18 mouse cellular contexts compared by ENCODE assay signal in the genomic region with DNA sequence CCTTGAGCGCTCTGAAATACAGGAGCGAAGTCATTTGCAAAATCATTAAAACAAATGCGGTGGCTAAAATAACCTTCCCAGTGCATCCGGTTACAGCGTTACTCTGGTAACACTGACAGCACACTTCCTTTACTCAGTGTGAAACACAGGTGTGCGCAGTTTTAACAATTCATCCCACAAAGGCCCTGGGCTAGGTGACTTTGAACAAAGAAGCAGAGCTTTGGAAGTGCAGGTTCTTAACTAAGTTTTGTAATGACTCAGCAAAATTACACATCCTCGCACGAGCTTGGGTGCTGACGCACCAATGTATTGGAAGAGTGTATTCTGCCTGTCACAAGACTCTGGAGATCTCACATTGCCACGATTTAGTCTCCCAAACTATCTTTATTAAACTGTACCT. TPM values are rescaled to one million over a fixed set of nuclear protein-coding genes. Genes with fewer than 3 reads are reported as not detected.
A peak's percentile ranks its signal among the peaks of the same experiment; 100 is the strongest.
DNase-seq lines count a peak whose midpoint lies in the region; ATAC-seq and TF ChIP-seq lines count a peak whose summit lies in the region.
"Had no signal": no experiment of that assay in that cellular context is flagged by ENCODE, and none has a peak within 500 bp of the region (broad histone marks: within the 10 kb centered on the region; RNA-seq: fewer than 3 reads in every experiment).

No protein-coding gene starts in this region.

- H3K4me1 ChIP-seq in kidney, embryonic 16.5 days (ENCODE audit: insufficient read depth, low read length): no peaks in the 10 kb centered on the region
- no peaks in the 10 kb centered on the region for H3K4me1 ChIP-seq in liver, postnatal 0 days (ENCODE audit: insufficient read depth)
- H3K4me1 ChIP-seq in intestine, embryonic 15.5 days (replicated peaks): no peaks in the 10 kb centered on the region
- no peaks in the 10 kb centered on the region for H3K4me1 ChIP-seq in forebrain, embryonic 13.5 days
- H3K4me1 ChIP-seq: hindbrain, embryonic 10.5 days; limb, embryonic 12.5 days; midbrain, embryonic 13.5 days had no signal

- no peak for TF ChIP-seq EP300 in liver, postnatal 0 days (IDR thresholded peaks at IDR 0.05; ENCODE audit: low read depth)

- peak; percentile 5 for DNase-seq in kidney, adult 11 months
- DNase-seq in ES-CJ7 (ENCODE audit: low read depth, low spot score): peak; percentile 11
- DNase-seq in liver, postnatal 0 days: no peak
- no peak for DNase-seq in gastrocnemius, postnatal 10 days
- DNase-seq: adrenal gland, postnatal 10 days; cerebellum, adult 9-10 months; gastrocnemius, adult 2 months had no signal

- H3K9me3 ChIP-seq in kidney, embryonic 16.5 days (ENCODE audit: low read length): no peaks in the 10 kb centered on the region
- no peaks in the 10 kb centered on the region for H3K9me3 ChIP-seq in liver, postnatal 0 days (ENCODE audit: low read length)
- no peaks in the 10 kb centered on the region for H3K9me3 ChIP-seq in intestine, embryonic 15.5 days
- no peaks in the 10 kb centered on the region for H3K9me3 ChIP-seq in forebrain, embryonic 13.5 days (replicated peaks)
- H3K9me3 ChIP-seq: hindbrain, embryonic 10.5 days; limb, embryonic 12.5 days; midbrain, embryonic 13.5 days had no signal

- no peak overlapping the region for H3K27ac ChIP-seq in kidney, embryonic 16.5 days (ENCODE audit: low read length)
- H3K27ac ChIP-seq in liver, postnatal 0 days (ENCODE audit: low read depth): no peak overlapping the region
- H3K27ac ChIP-seq in intestine, embryonic 15.5 days: no peak overlapping the region
- no peak overlapping the region for H3K27ac ChIP-seq in forebrain, embryonic 13.5 days
- H3K27ac ChIP-seq: gastrocnemius, adult 2 months; hindbrain, embryonic 10.5 days; limb, embryonic 12.5 days; midbrain, embryonic 13.5 days had no signal

- TF ChIP-seq CTCF in liver, postnatal 0 days (IDR thresholded peaks at IDR 0.05; ENCODE audit: low read depth): no peak

- no peak overlapping the region for H3K9ac ChIP-seq in kidney, embryonic 16.5 days (replicated peaks; ENCODE audit: low read length)
- no peak overlapping the region for H3K9ac ChIP-seq in liver, postnatal 0 days (replicated peaks)
- no peak overlapping the region for H3K9ac ChIP-seq in intestine, embryonic 15.5 days
- no peak overlapping the region for H3K9ac ChIP-seq in forebrain, embryonic 13.5 days
- H3K9ac ChIP-seq: limb, embryonic 12.5 days; midbrain, embryonic 13.5 days had no signal

- H3K36me3 ChIP-seq in kidney, embryonic 16.5 days (ENCODE audit: insufficient read depth, low read length): no peaks in the 10 kb centered on the region
- no peaks in the 10 kb centered on the region for H3K36me3 ChIP-seq in liver, postnatal 0 days (replicated peaks; ENCODE audit: insufficient read depth, low read length)
- no peaks in the 10 kb centered on the region for H3K36me3 ChIP-seq in intestine, embryonic 15.5 days
- H3K36me3 ChIP-seq in forebrain, embryonic 13.5 days (ENCODE audit: poor library complexity, severe bottlenecking): no peaks in the 10 kb centered on the region
- H3K36me3 ChIP-seq: hindbrain, embryonic 10.5 days; limb, embryonic 12.5 days; midbrain, embryonic 13.5 days had no signal

- no peak for ATAC-seq in kidney, embryonic 16.5 days (ENCODE audit: low FRiP score, low TSS enrichment)
- ATAC-seq in erythroid progenitor cell, adult 5-6 weeks (replicated peaks; ENCODE audit: low FRiP score, poor library complexity, severe bottlenecking): peak; percentile 85
- 0 out of 2 replicates have a peak, but pooled peaks have one; percentile 40 for ATAC-seq in liver, postnatal 0 days
- no peak for ATAC-seq in intestine, embryonic 15.5 days
- ATAC-seq in forebrain, embryonic 13.5 days: no peak
- ATAC-seq: intestine, postnatal 0 days; lung, postnatal 0 days; midbrain, embryonic 13.5 days had no signal

- H3K27me3 ChIP-seq in kidney, embryonic 16.5 days (ENCODE audit: insufficient read depth, low read length): no peaks in the 10 kb centered on the region
- no peaks in the 10 kb centered on the region for H3K27me3 ChIP-seq in liver, postnatal 0 days (ENCODE audit: insufficient read depth, low read length)
- H3K27me3 ChIP-seq in intestine, embryonic 15.5 days (replicated peaks): no peaks in the 10 kb centered on the region
- no peaks in the 10 kb centered on the region for H3K27me3 ChIP-seq in forebrain, embryonic 13.5 days
- H3K27me3 ChIP-seq: limb, embryonic 12.5 days; midbrain, embryonic 13.5 days had no signal

- no peak overlapping the region for H3K4me2 ChIP-seq in kidney, embryonic 16.5 days (replicated peaks; ENCODE audit: low read depth, low read length)
- no peak overlapping the region for H3K4me2 ChIP-seq in liver, postnatal 0 days (ENCODE audit: low read depth, low read length)
- H3K4me2 ChIP-seq in intestine, embryonic 15.5 days (replicated peaks): no peak overlapping the region
- H3K4me2 ChIP-seq in forebrain, embryonic 13.5 days: no peak overlapping the region
- H3K4me2 ChIP-seq: limb, embryonic 12.5 days; midbrain, embryonic 13.5 days had no signal

- WGBS in kidney, embryonic 16.5 days: 74% methylated on average over 10 of the region's 10 CpGs
- 62% methylated on average over 10 of the region's 10 CpGs for WGBS in liver, postnatal 0 days (ENCODE audit: insufficient replicate concordance)
- 82% methylated on average over 10 of the region's 10 CpGs for WGBS in intestine, embryonic 15.5 days
- WGBS in forebrain, embryonic 13.5 days: 86% methylated on average over 10 of the region's 10 CpGs

- H3K4me3 ChIP-seq in kidney, embryonic 16.5 days (ENCODE audit: low read length): no peak overlapping the region
- no peak overlapping the region for H3K4me3 ChIP-seq in liver, postnatal 0 days (ENCODE audit: low read depth, low read length)
- no peak overlapping the region for H3K4me3 ChIP-seq in intestine, embryonic 15.5 days (replicated peaks)
- no peak overlapping the region for H3K4me3 ChIP-seq in forebrain, embryonic 13.5 days
- H3K4me3 ChIP-seq: gastrocnemius, adult 2 months; hindbrain, embryonic 10.5 days; limb, embryonic 12.5 days; midbrain, embryonic 13.5 days had no signal

RNA-seq across cellular contexts. Expression of a gene that starts 2.7 kb away (rescaled TPM):
- not detected in 2 replicates for polyA plus RNA-seq in kidney, embryonic 16.5 days (2015; fragmentation: Nextera tagmentation; extraction: Ambion mirVana)
- 1.3 and 2.5 TPM in 2 replicates for total RNA-seq in erythroid progenitor cell, adult 5-6 weeks (2015; ENCODE audit: low replicate concordance)
- 0.45 and 1.0 TPM in 2 replicates for total RNA-seq in erythroid progenitor cell, adult 5-6 weeks (2017; ENCODE audit: low replicate concordance)
- 1.4 and 1.9 TPM in 2 replicates for polyA plus RNA-seq in liver, postnatal 0 days (2015; fragmentation: Nextera tagmentation; extraction: Ambion mirVana)
- total RNA-seq in gastrocnemius, postnatal 10 days (2021): not detected
- polyA plus RNA-seq in intestine, embryonic 15.5 days (2015; fragmentation: Nextera tagmentation; extraction: Ambion mirVana): not detected in 2 replicates
- polyA plus RNA-seq in forebrain, embryonic 13.5 days (2015; fragmentation: Nextera tagmentation; extraction: Ambion mirVana): 0.24 TPM in 1 of 2 replicates, not detected in the other
- total RNA-seq: adrenal gland, postnatal 10 days; gastrocnemius, adult 2 months had no signal
- polyA plus RNA-seq: hindbrain, embryonic 10.5 days; intestine, postnatal 0 days; large intestine, adult 2 months; limb, embryonic 12.5 days; lung, postnatal 0 days; midbrain, embryonic 13.5 days had no signal

RNA-seq across cellular contexts. Expression of a gene that starts 18.6 kb away (rescaled TPM):
- polyA plus RNA-seq in kidney, embryonic 16.5 days (2015; fragmentation: Nextera tagmentation; extraction: Ambion mirVana): 1.2 and 1.3 TPM in 2 replicates
- 121 and 139 TPM in 2 replicates for total RNA-seq in erythroid progenitor cell, adult 5-6 weeks (2015; ENCODE audit: low replicate concordance)
- total RNA-seq in erythroid progenitor cell, adult 5-6 weeks (2017; ENCODE audit: low replicate concordance): 73.2 and 74.3 TPM in 2 replicates
- 4.8 and 5.9 TPM in 2 replicates for polyA plus RNA-seq in liver, postnatal 0 days (2015; fragmentation: Nextera tagmentation; extraction: Ambion mirVana)
- 1 to 10 TPM; 3.1 to 3.4 TPM for total RNA-seq in gastrocnemius, postnatal 10 days (2021)
- 4.1 and 4.9 TPM in 2 replicates for polyA plus RNA-seq in intestine, embryonic 15.5 days (2015; fragmentation: Nextera tagmentation; extraction: Ambion mirVana)
- polyA plus RNA-seq in forebrain, embryonic 13.5 days (2015; fragmentation: Nextera tagmentation; extraction: Ambion mirVana): 2.5 and 3.1 TPM in 2 replicates

RNA-seq across cellular contexts. Expression of a gene that starts 29.6 kb away (rescaled TPM):
- polyA plus RNA-seq in kidney, embryonic 16.5 days (2015; fragmentation: Nextera tagmentation; extraction: Ambion mirVana): not detected in 2 replicates
- not detected in 2 replicates for total RNA-seq in erythroid progenitor cell, adult 5-6 weeks (2015; ENCODE audit: low replicate concordance)
- 13.9 TPM in 1 of 2 replicates, not detected in the other for total RNA-seq in erythroid progenitor cell, adult 5-6 weeks (2017; ENCODE audit: low replicate concordance)
- polyA plus RNA-seq in liver, postnatal 0 days (2015; fragmentation: Nextera tagmentation; extraction: Ambion mirVana): 0.44 and 0.74 TPM in 2 replicates
- not detected for total RNA-seq in gastrocnemius, postnatal 10 days (2021)
- not detected in 2 replicates for polyA plus RNA-seq in intestine, embryonic 15.5 days (2015; fragmentation: Nextera tagmentation; extraction: Ambion mirVana)
- polyA plus RNA-seq in forebrain, embryonic 13.5 days (2015; fragmentation: Nextera tagmentation; extraction: Ambion mirVana): not detected in 2 replicates
- total RNA-seq: gastrocnemius, adult 2 months had no signal
- polyA plus RNA-seq: hindbrain, embryonic 10.5 days; limb, embryonic 12.5 days; lung, postnatal 0 days; midbrain, embryonic 13.5 days; stomach, embryonic 16.5 days had no signal

RNA-seq across cellular contexts. Expression of a gene that starts 54.3 kb away (rescaled TPM):
- polyA plus RNA-seq in kidney, embryonic 16.5 days (2015; fragmentation: Nextera tagmentation; extraction: Ambion mirVana): 1.00 and 1.5 TPM in 2 replicates
- not detected in 2 replicates for total RNA-seq in erythroid progenitor cell, adult 5-6 weeks (2015; ENCODE audit: low replicate concordance)
- total RNA-seq in erythroid progenitor cell, adult 5-6 weeks (2017; ENCODE audit: low replicate concordance): 0.51 TPM in 1 of 2 replicates, not detected in the other
- polyA plus RNA-seq in liver, postnatal 0 days (2015; fragmentation: Nextera tagmentation; extraction: Ambion mirVana): 0.09 and 0.13 TPM in 2 replicates
- under 1 TPM; 0.11 to 0.26 TPM for total RNA-seq in gastrocnemius, postnatal 10 days (2021)
- 0.69 and 0.78 TPM in 2 replicates for polyA plus RNA-seq in intestine, embryonic 15.5 days (2015; fragmentation: Nextera tagmentation; extraction: Ambion mirVana)
- 3.8 and 4.7 TPM in 2 replicates for polyA plus RNA-seq in forebrain, embryonic 13.5 days (2015; fragmentation: Nextera tagmentation; extraction: Ambion mirVana)

Comparison
In these comparisons a context has a peak if more than half of its experiments do, and no peak if none do; other contexts are left out.
1. DNase-seq: peak in kidney, adult 11 months (single experiment) and ES-CJ7 (single experiment); none in liver, postnatal 0 days (single experiment) and gastrocnemius, postnatal 10 days (single experiment).
2. ATAC-seq: peak in erythroid progenitor cell, adult 5-6 weeks (single experiment) and liver, postnatal 0 days (single experiment); none in kidney, embryonic 16.5 days (single experiment), intestine, embryonic 15.5 days (single experiment) and forebrain, embryonic 13.5 days (single experiment).